Mouse (Mus musculus): ENCODE data around the gene Smg6. TPM values are rescaled to one million over a fixed set of nuclear protein-coding genes. Genes with fewer than 3 reads are reported as not detected.

The Smg6 gene
- polyA plus RNA-seq, 1 experiment from 2014 or later: 21.3 TPM

- peaks cover 65% of the 10 kb centered on the region for H3K36me3 ChIP-seq
- H3K27me3 ChIP-seq (replicated peaks): no peaks in the 10 kb centered on the region
- no peak for ATAC-seq (ENCODE audit: low FRiP score, low read depth)
- H3K4me2 ChIP-seq (replicated peaks): no peak overlapping the region
- no peaks in the 10 kb centered on the region for H3K9me3 ChIP-seq
- no peak overlapping the region for H3K9ac ChIP-seq
- WGBS: 87% methylated on average over 6 of the region's 6 CpGs
- H3K27ac ChIP-seq: no peak overlapping the region
- no peak overlapping the region for H3K4me3 ChIP-seq
- peaks cover 8% of the 10 kb centered on the region; the same call in 1 of the 2 replicates for H3K4me1 ChIP-seq
Measured at GRCm38 (mm10) chr11:74901555-74901954, 24.1 kb upstream of the Smg6 start.

- peaks cover 74% of the 10 kb centered on the region for H3K36me3 ChIP-seq
- H3K4me3 ChIP-seq: no peak overlapping the region
- H3K9ac ChIP-seq: no peak overlapping the region
- no peak overlapping the region for H3K27ac ChIP-seq
- H3K9me3 ChIP-seq: no peaks in the 10 kb centered on the region
- ATAC-seq (ENCODE audit: low FRiP score, low read depth): no peak
- H3K4me2 ChIP-seq (replicated peaks): no peak overlapping the region
- H3K4me1 ChIP-seq: peaks cover 7% of the 10 kb centered on the region; the same call in 1 of the 2 replicates
- no peaks in the 10 kb centered on the region for H3K27me3 ChIP-seq (replicated peaks)
- 94% methylated on average over 5 of the region's 5 CpGs for WGBS
Measured at GRCm38 (mm10) chr11:74902416-74902815, 23.2 kb upstream of the Smg6 start.

- no peaks in the 10 kb centered on the region for H3K4me1 ChIP-seq
- H3K4me3 ChIP-seq: no peak overlapping the region
- no peaks in the 10 kb centered on the region for H3K9me3 ChIP-seq
- no peak for ATAC-seq (ENCODE audit: low FRiP score, low read depth)
- H3K9ac ChIP-seq: no peak overlapping the region
- no peak overlapping the region for H3K4me2 ChIP-seq (replicated peaks)
- peaks cover 67% of the 10 kb centered on the region for H3K36me3 ChIP-seq
- H3K27me3 ChIP-seq (replicated peaks): no peaks in the 10 kb centered on the region
- H3K27ac ChIP-seq: no peak overlapping the region
- 97% methylated on average over 6 of the region's 6 CpGs for WGBS
Measured at GRCm38 (mm10) chr11:74907850-74908249, 17.8 kb upstream of the Smg6 start.

- Histone ChIP-seq H3K9me3 (no peaks in the 10 kb centered on the region), H3K4me1 (no peaks in the 10 kb centered on the region), H3K36me3 (peaks cover 61% of the 10 kb centered on the region), H3K27me3 (replicated peaks) (no peaks in the 10 kb centered on the region), H3K9ac (no peak overlapping the region), H3K27ac (no peak overlapping the region), H3K4me2 (replicated peaks) (no peak overlapping the region), H3K4me3 (no peak overlapping the region)
- ATAC-seq (ENCODE audit: low FRiP score, low read depth): no peak
- 89% methylated on average over 12 of the region's 12 CpGs for WGBS
Measured at GRCm38 (mm10) chr11:74908618-74909399, 16.8 kb upstream of the Smg6 start.

GRCm38 (mm10) chr11:74909978-74910377 is 15.6 kb upstream of the Smg6 start:
- Histone ChIP-seq H3K9me3 (no peaks in the 10 kb centered on the region), H3K9ac (no peak overlapping the region), H3K4me2 (replicated peaks) (no peak overlapping the region), H3K4me3 (no peak overlapping the region), H3K27ac (no peak overlapping the region), H3K36me3 (peaks cover 49% of the 10 kb centered on the region), H3K27me3 (replicated peaks) (no peaks in the 10 kb centered on the region), H3K4me1 (no peaks in the 10 kb centered on the region)
- 90% methylated on average over 4 of the region's 4 CpGs for WGBS
- ATAC-seq (ENCODE audit: low FRiP score, low read depth): no peak

GRCm38 (mm10) chr11:74912492-74912891 is 13.1 kb upstream of the Smg6 start:
- H3K27ac ChIP-seq: no peak overlapping the region
- peaks cover 24% of the 10 kb centered on the region for H3K36me3 ChIP-seq
- no peaks in the 10 kb centered on the region for H3K9me3 ChIP-seq
- no peaks in the 10 kb centered on the region for H3K4me1 ChIP-seq
- no peaks in the 10 kb centered on the region for H3K27me3 ChIP-seq (replicated peaks)
- H3K4me2 ChIP-seq (replicated peaks): no peak overlapping the region
- ATAC-seq (ENCODE audit: low FRiP score, low read depth): no peak
- WGBS: 93% methylated on average over 3 of the region's 3 CpGs
- no peak overlapping the region for H3K9ac ChIP-seq
- H3K4me3 ChIP-seq: no peak overlapping the region

- Histone ChIP-seq H3K4me3 (no peak overlapping the region), H3K27me3 (replicated peaks) (no peaks in the 10 kb centered on the region), H3K27ac (no peak overlapping the region), H3K9ac (no peak overlapping the region), H3K4me2 (replicated peaks) (no peak overlapping the region), H3K36me3 (peaks cover 16% of the 10 kb centered on the region), H3K4me1 (no peaks in the 10 kb centered on the region; the same call in 1 of the 2 replicates), H3K9me3 (no peaks in the 10 kb centered on the region)
- WGBS: 76% methylated on average over 6 of the region's 6 CpGs
- no peak for ATAC-seq (ENCODE audit: low FRiP score, low read depth)
Measured at GRCm38 (mm10) chr11:74919249-74919648, 6.4 kb upstream of the Smg6 start.

GRCm38 (mm10) chr11:74924149-74924548 is 1.5 kb upstream of the Smg6 start:
- Histone ChIP-seq H3K4me2 (replicated peaks) (0 out of 2 replicates have a peak overlapping the region, but pooled peaks have one; percentile 3), H3K4me1 (peaks cover 13% of the 10 kb centered on the region), H3K36me3 (peaks cover 3% of the 10 kb centered on the region), H3K27me3 (replicated peaks) (no peaks in the 10 kb centered on the region), H3K9ac (no peak overlapping the region), H3K9me3 (no peaks in the 10 kb centered on the region), H3K4me3 (no peak overlapping the region), H3K27ac (no peak overlapping the region)
- ATAC-seq (ENCODE audit: low FRiP score, low read depth): no peak
- WGBS: 73% methylated on average over 4 of the region's 4 CpGs

- H3K9me3 ChIP-seq: no peaks in the 10 kb centered on the region
- 9% methylated on average over 11 of the region's 11 CpGs for WGBS
- peak overlapping the region; percentile 91 for H3K9ac ChIP-seq
- H3K27me3 ChIP-seq (replicated peaks): no peaks in the 10 kb centered on the region
- ATAC-seq (ENCODE audit: low FRiP score, low read depth): no peak
- peaks cover 13% of the 10 kb centered on the region for H3K4me1 ChIP-seq
- peak overlapping the region; percentile 91; the same call in 1 of the 2 replicates for H3K27ac ChIP-seq
- H3K4me2 ChIP-seq (replicated peaks): peak overlapping the region; percentile 71
- peaks cover 18% of the 10 kb centered on the region for H3K36me3 ChIP-seq
- H3K4me3 ChIP-seq: peak overlapping the region; percentile 83
Measured at GRCm38 (mm10) chr11:74926388-74927005, 874 bp downstream of the Smg6 start.

- 93% methylated on average over 2 of the region's 2 CpGs for WGBS
- Histone ChIP-seq H3K4me1 (peaks cover 13% of the 10 kb centered on the region), H3K9ac (no peak overlapping the region), H3K27me3 (replicated peaks) (no peaks in the 10 kb centered on the region), H3K4me3 (no peak overlapping the region), H3K9me3 (no peaks in the 10 kb centered on the region), H3K4me2 (replicated peaks) (peak overlapping the region; percentile 24; the same call in 1 of the 2 replicates), H3K36me3 (peaks cover 25% of the 10 kb centered on the region), H3K27ac (no peak overlapping the region)
- no peak for ATAC-seq (ENCODE audit: low FRiP score, low read depth)
Measured at GRCm38 (mm10) chr11:74927236-74927725, 1.7 kb downstream of the Smg6 start.

GRCm38 (mm10) chr11:74929111-74929510 is 3.5 kb downstream of the Smg6 start:
- H3K27ac ChIP-seq: no peak overlapping the region
- H3K27me3 ChIP-seq (replicated peaks): no peaks in the 10 kb centered on the region
- no peak for ATAC-seq (ENCODE audit: low FRiP score, low read depth)
- peaks cover 41% of the 10 kb centered on the region for H3K36me3 ChIP-seq
- no peaks in the 10 kb centered on the region for H3K9me3 ChIP-seq
- H3K4me1 ChIP-seq: peaks cover 13% of the 10 kb centered on the region
- H3K9ac ChIP-seq: no peak overlapping the region
- H3K4me3 ChIP-seq: no peak overlapping the region
- WGBS: 77% methylated on average over 4 of the region's 4 CpGs
- no peak overlapping the region for H3K4me2 ChIP-seq (replicated peaks)

- no peak overlapping the region for H3K4me3 ChIP-seq
- ATAC-seq (ENCODE audit: low FRiP score, low read depth): no peak
- H3K9ac ChIP-seq: no peak overlapping the region
- no peaks in the 10 kb centered on the region for H3K27me3 ChIP-seq (replicated peaks)
- H3K4me2 ChIP-seq (replicated peaks): no peak overlapping the region
- peaks cover 11% of the 10 kb centered on the region for H3K4me1 ChIP-seq
- WGBS: 92% methylated on average over 7 of the region's 7 CpGs
- no peak overlapping the region for H3K27ac ChIP-seq
- no peaks in the 10 kb centered on the region for H3K9me3 ChIP-seq
- H3K36me3 ChIP-seq: peaks cover 54% of the 10 kb centered on the region
Measured at GRCm38 (mm10) chr11:74930391-74930790, 4.8 kb downstream of the Smg6 start.
